Mouse (Mus musculus) liver, postnatal 0 days (tissue): ENCODE results near the gene Anp32e. TPM values are rescaled to one million over a fixed set of nuclear protein-coding genes. Genes with fewer than 3 reads are reported as not detected.
"Not testable (repeated sequence)": the region's sequence is repeated elsewhere in the genome, so short reads cannot be mapped to it uniquely, and the experiment has no call there.

ENCODE experiments used
- ATAC-seq: fragments of 200-750 bp; cut with Nextera tagmentation; 2 replicates; pipeline ENCODE4 v1.8.0; 2017; ENCODE audit warnings: mild to moderate bottlenecking, moderate library complexity
- DNase-seq: peaks from one replicate; pipeline ENCODE4 v3.0.0-alpha.2; 2016
- H3K27ac ChIP-seq: fragments of 300-500 bp; sonication (generic); 2 replicates; pipeline ENCODE4 v1.5.1; 2014; ENCODE audit warnings: antibody characterized with exemption, moderate library complexity, mild to moderate bottlenecking, low read depth
- H3K27me3 ChIP-seq: fragments of 300-500 bp; sonication (generic); 2 replicates; pipeline ENCODE4 v1.6.1; 2014; ENCODE audit warnings: low read length, control low read depth, mixed read lengths; ENCODE audit not compliant: insufficient read depth
- H3K36me3 ChIP-seq: fragments of 300-500 bp; sonication (generic); replicated peaks from 2 replicates; pipeline ENCODE4 v1.6.1; 2014; ENCODE audit warnings: mild to moderate bottlenecking, control low read depth, low read length, moderate library complexity, mixed read lengths; ENCODE audit not compliant: insufficient read depth
- H3K4me1 ChIP-seq: fragments of 300-500 bp; sonication (generic); 2 replicates; pipeline ENCODE4 v1.6.1; 2014; ENCODE audit warnings: antibody characterized with exemption, mild to moderate bottlenecking, control low read depth; ENCODE audit not compliant: insufficient read depth
- H3K4me2 ChIP-seq: fragments of 300-500 bp; sonication (generic); 2 replicates; pipeline ENCODE4 v1.6.1; 2014; ENCODE audit warnings: low read depth, mild to moderate bottlenecking, low read length, moderate library complexity, mixed read lengths
- H3K4me3 ChIP-seq: fragments of 300-500 bp; sonication (generic); 2 replicates; pipeline ENCODE4 v1.5.1; 2014; ENCODE audit warnings: low read depth, low read length
- H3K9ac ChIP-seq: fragments of 300-500 bp; sonication (generic); replicated peaks from 2 replicates; pipeline ENCODE4 v1.6.1; 2014; ENCODE audit warnings: mild to moderate bottlenecking, moderate library complexity
- H3K9me3 ChIP-seq: fragments of 300-500 bp; sonication (generic); 2 replicates; pipeline ENCODE4 v1.6.1; 2016; ENCODE audit warnings: mild to moderate bottlenecking, control low read depth, low read length, mixed read lengths
- CTCF ChIP-seq: sonication (generic); IDR thresholded peaks from 2 replicates; pipeline ENCODE4 v1.5.1; 2016; ENCODE audit warnings: antibody characterized with exemption, low read depth
- EP300 ChIP-seq: IDR thresholded peaks from 2 replicates; pipeline ENCODE4 v1.6.1; 2016; ENCODE audit warnings: antibody characterized with exemption, low read depth, mild to moderate bottlenecking
- WGBS: fragments of 180-500 bp; shearing (Covaris S2); extraction: QIAGEN DNeasy Blood & Tissue Kit; methylation state at CpG from one replicate; pipeline ENCODE4 v1.1.7; 2014; ENCODE audit not compliant: insufficient replicate concordance; 5-methylcytosine and 5-hydroxymethylcytosine counted together
- polyA plus RNA-seq: library from polyadenylated mRNA; unstranded; fragments of >200 nt; fragmentation: Nextera tagmentation; extraction: Ambion mirVana; gene quantifications from 2 replicates; pipeline ENCODE4 v1.2.1, GENCODE M21; 2015

Gene Anp32e
- polyA plus RNA-seq, 1 experiment from 2014 or later, result 98.4 TPM

- no peak for ATAC-seq
- Histone ChIP-seq H3K27me3 (no peaks in the 10 kb centered on the region), H3K4me3 (no peak overlapping the region), H3K36me3 (no peaks in the 10 kb centered on the region), H3K9ac (no peak overlapping the region), H3K4me2 (no peak overlapping the region), H3K9me3 (no peaks in the 10 kb centered on the region), H3K27ac (no peak overlapping the region), H3K4me1 (no peaks in the 10 kb centered on the region)
- WGBS, result 47% methylated on average over 4 of the region's 4 CpGs
- no peak for TF ChIP-seq CTCF
- no peak for TF ChIP-seq EP300
- no peak for DNase-seq
These were observed 14.3 kb upstream of the Anp32e start for GRCm38 (mm10) chr3:95914706-95915105.

DNA sequence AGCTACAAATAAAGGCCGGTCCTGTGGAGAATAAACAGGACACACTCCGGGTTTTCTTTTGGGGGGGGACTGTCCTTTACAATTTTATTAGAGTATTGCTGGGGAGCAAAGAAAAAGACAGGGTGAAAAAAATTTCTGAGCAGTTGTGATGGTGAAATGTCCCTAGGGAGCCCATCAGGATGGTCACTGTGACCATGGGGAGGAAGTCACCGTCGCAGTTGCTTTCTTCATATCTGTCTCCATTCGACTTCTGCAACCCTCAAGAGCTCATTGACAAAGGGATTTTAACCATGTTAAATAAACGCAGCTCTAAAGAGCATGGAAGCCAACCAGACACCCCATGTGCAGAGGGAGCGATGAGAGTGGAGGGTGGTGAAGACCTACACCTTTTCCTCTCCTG is 12.3 kb upstream of the Anp32e start:
- 54% methylated on average over 7 of the region's 7 CpGs for WGBS

GRCm38 (mm10) chr3:95920532-95920931 is 8.5 kb upstream of the Anp32e start:
- 62% methylated on average over 2 of the region's 2 CpGs for WGBS
- not testable (repeated sequence) for H3K4me1 ChIP-seq, H3K9me3 ChIP-seq, H3K27me3 ChIP-seq, H3K27ac ChIP-seq, H3K4me2 ChIP-seq, H3K36me3 ChIP-seq, DNase-seq, ATAC-seq, H3K4me3 ChIP-seq, H3K9ac ChIP-seq

More for the DNA sequence above, 12.3 kb upstream of the Anp32e start:
- ATAC-seq, result no peak
- H3K9ac ChIP-seq, result no peak overlapping the region
- H3K9me3 ChIP-seq, result no peaks in the 10 kb centered on the region
- H3K4me3 ChIP-seq, result no peak overlapping the region
- H3K36me3 ChIP-seq, result no peaks in the 10 kb centered on the region
- H3K4me2 ChIP-seq, result peak overlapping the region; percentile 35; the same call in 1 of the 2 replicates
- DNase-seq, result no peak
- peak overlapping the region; percentile 66 for H3K27ac ChIP-seq
- TF ChIP-seq EP300 (no peak), CTCF (no peak)
- no peaks in the 10 kb centered on the region for H3K4me1 ChIP-seq
- no peaks in the 10 kb centered on the region for H3K27me3 ChIP-seq

DNA sequence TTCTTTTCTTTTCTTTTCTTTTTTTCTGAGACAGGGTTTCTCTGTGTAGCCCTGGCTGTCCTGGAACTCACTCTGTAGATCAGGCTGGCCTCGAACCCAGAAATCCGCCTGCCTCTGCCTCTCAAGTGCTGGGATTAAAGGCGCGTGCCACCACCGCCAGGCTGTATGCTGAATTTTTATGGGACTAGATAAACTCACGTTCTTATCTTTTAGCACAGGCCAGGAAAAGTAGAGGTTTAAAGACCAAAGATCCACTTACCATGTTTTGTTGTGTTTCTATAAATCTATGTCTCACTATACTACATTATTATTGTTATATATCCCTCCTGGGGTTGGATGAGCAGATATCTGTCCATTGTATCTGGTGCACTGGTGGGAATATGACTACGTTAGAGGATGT is 5.6 kb upstream of the Anp32e start:
- ATAC-seq, DNase-seq, H3K9me3 ChIP-seq, H3K4me3 ChIP-seq, H3K36me3 ChIP-seq, H3K27me3 ChIP-seq, H3K4me2 ChIP-seq, H3K4me1 ChIP-seq, H3K9ac ChIP-seq, H3K27ac ChIP-seq: not testable (repeated sequence)
- WGBS, result 62% methylated on average over 7 of the region's 7 CpGs

GRCm38 (mm10) chr3:95924185-95924584 is 4.9 kb upstream of the Anp32e start:
- no peaks in the 10 kb centered on the region for H3K27me3 ChIP-seq
- H3K9me3 ChIP-seq, result no peaks in the 10 kb centered on the region
- H3K4me2 ChIP-seq, result no peak overlapping the region
- no peak for ATAC-seq
- H3K36me3 ChIP-seq, result no peaks in the 10 kb centered on the region
- no peak overlapping the region for H3K4me3 ChIP-seq
- no peak overlapping the region for H3K9ac ChIP-seq
- 40% methylated on average over 4 of the region's 4 CpGs for WGBS
- peaks cover 3% of the 10 kb centered on the region; the same call in 1 of the 2 replicates for H3K4me1 ChIP-seq
- no peak for TF ChIP-seq EP300
- no peak for TF ChIP-seq CTCF
- no peak overlapping the region for H3K27ac ChIP-seq
- DNase-seq, result no peak

DNA sequence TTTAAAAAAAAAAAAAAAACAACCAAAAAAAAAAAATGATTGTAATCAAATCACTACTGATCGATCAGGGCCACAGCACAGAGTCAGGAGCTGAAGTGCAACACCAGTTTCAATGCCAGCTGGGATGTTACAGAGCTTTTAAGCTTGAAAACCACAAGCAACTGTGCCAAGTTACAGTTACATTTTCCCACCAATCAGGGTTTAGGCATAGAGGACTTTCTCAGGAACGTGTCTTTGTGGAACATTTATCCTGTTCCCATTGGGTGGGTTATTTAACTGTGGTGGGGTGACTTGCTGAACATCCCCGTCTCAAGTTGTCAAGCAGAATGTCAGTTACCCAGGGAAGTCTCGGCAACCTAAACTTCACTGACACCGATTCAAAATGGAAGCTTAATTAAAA is 4.0 kb upstream of the Anp32e start:
- H3K9me3 ChIP-seq, result no peaks in the 10 kb centered on the region
- H3K9ac ChIP-seq, result no peak overlapping the region
- H3K4me1 ChIP-seq, result peaks cover 3% of the 10 kb centered on the region; the same call in 1 of the 2 replicates
- H3K4me2 ChIP-seq, result no peak overlapping the region
- no peaks in the 10 kb centered on the region for H3K36me3 ChIP-seq
- ATAC-seq, result no peak
- TF ChIP-seq EP300 (no peak), CTCF (no peak)
- no peak overlapping the region for H3K4me3 ChIP-seq
- no peak for DNase-seq
- no peak overlapping the region for H3K27ac ChIP-seq
- 67% methylated on average over 5 of the region's 5 CpGs for WGBS
- no peaks in the 10 kb centered on the region for H3K27me3 ChIP-seq

DNA sequence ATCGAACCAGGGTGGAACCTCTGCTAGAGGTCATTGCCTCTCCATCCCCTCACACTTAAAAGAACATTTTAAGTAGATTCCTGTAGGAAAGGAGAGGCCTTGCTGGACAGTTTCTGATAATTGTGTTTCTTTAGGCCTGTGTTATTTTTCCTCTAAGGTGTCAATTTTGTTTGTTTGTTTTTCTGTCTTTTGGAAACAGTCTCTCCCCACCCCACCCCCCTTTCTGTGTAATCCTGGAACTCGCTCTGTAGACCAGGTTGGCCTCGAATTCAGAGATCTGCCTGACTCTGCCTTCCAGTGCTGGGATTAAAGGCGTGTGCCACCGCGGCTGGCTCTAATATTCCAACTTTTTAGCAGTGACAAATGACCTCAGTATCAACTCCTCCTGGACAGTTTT is 787 bp upstream of the Anp32e start:
- DNase-seq, result no peak
- 36% methylated on average over 6 of the region's 6 CpGs for WGBS

More for the DNA sequence above, 787 bp upstream of the Anp32e start:
- no peaks in the 10 kb centered on the region for H3K9me3 ChIP-seq
- no peak for ATAC-seq
- TF ChIP-seq EP300 (no peak), CTCF (no peak)
- H3K4me2 ChIP-seq, result peak overlapping the region; percentile 81
- peaks cover 1% of the 10 kb centered on the region; the same call in 1 of the 2 replicates for H3K36me3 ChIP-seq
- peaks cover 17% of the 10 kb centered on the region for H3K4me1 ChIP-seq
- H3K27ac ChIP-seq, result peak overlapping the region; percentile 82
- no peaks in the 10 kb centered on the region for H3K27me3 ChIP-seq
- H3K9ac ChIP-seq, result peak overlapping the region; percentile 61
- peak overlapping the region; percentile 88 for H3K4me3 ChIP-seq
